Mouse (Mus musculus): ENCODE results near the gene Gm20671.
"Not testable (repeated sequence)": the region's sequence is repeated elsewhere in the genome, so short reads cannot be mapped to it uniquely, and the experiment has no call there.

Gene Gm20671

DNA sequence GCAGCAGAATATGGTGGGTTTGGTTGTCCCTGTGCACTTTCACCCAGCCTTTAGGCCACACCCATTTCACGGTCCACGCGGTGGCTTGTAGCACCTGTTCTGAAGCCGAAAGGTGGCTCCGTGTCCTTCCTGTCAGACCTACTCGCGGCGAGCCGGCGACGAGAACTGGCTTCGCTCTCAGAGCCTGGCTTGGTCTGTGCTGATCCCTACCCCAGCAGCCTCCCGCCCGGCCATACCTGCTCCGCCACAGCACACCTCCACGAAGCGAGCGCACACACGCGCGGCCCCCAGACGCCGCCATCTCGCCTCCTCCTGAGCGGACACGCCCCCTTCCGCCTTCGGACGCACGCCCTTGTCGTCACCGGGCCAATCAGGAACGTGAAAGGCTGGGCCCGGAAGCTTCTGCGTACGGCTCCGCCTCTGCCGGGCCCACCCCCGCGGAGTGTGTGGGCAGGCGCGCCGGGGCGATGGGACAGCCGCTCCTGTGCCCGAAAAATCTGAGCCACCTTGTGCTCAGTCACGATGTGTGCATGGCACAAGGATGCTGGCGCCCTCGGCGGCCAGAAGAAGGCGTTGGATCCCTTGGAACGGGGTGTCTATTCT lies 41.5 kb downstream of the Gm20671 start, which contains the start of gene Pisd:
Gene Pisd (minus strand): TSS at position 334 of the 603 bp plus-strand sequence.
- peak; percentile 91 for DNase-seq (ENCODE audit: low spot score)

DNA sequence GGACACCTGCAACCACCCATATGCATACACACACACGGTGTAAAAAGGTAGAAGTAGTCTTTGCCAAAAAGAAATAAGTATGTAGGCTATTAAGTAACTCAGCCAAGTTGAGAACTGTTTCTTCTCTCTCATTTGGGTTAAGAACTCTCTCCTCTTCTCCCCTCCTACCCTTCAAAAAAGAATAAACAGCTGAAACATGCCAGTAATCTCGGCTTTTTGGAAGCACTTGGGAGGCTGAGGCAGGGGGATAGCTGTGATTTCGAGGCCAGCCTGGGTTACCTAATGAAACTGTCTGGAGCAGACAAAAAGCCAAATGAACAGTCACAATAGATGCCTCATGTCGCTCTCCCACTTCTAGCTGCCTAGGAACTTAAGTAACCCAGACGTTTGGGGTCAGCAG lies 42.2 kb downstream of the Gm20671 start:
- no peak for DNase-seq (ENCODE audit: low spot score)

DNA sequence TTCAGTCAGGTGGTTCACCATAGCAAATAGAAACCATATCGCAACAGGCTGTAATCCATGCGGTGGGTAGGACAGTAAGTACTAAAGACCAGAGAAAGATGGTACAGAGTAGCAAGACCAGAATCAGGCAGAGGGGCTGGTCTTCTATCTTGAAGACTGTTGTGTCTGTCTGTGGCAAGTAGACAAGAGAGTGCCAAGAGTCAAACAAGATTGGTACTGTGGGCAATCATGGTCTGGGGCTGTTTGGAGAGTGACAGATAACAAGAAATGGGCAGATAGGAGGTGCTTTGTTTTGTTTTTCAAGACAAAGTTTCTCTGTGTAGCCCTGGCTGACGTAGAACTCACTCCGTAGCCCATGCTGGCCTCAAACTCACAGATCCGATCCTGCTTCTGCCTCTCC lies 45.3 kb downstream of the Gm20671 start:
- DNase-seq (ENCODE audit: low spot score), result no peak

- DNase-seq (ENCODE audit: low spot score), result no peak
Observed at GRCm38 (mm10) chr5:32778168-32778567, 48.7 kb downstream of the Gm20671 start.

- no peak for DNase-seq (ENCODE audit: low spot score)
Observed at GRCm38 (mm10) chr5:32772361-32772760, 54.5 kb downstream of the Gm20671 start.

DNA sequence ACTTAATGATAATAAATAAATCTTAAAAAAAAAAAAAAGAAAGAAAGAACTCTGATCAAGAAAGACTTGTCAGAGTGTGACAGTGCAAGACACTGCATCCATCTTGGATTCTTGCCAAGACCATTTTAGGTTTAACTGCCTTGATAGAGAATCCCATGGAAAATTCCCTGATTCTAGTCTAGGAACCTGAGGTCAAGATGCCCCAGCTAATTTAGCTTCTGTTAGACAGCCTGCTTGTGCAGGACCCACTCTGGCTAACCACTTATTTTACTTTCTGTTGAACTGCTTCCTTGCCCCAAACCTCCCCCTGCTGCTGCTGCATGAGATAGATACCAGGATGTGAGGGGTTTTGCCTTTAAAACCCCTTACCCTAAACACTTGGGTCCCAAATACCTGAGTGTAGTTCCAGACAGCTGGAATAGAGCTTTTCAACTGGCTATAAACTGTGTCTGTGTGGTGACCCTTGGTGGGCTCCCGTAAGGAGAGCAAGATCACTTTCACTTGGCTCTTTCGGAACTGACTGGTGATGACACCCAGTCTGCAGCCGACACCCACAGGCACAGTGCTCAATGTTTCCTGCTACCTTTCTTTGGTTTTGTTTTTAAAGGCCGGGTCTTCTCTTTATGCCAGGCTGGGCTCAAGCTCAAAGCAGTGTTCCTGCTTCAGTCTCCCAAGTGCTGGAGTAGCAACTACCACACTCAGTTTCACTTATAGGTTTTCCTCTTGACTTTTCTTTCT lies 59.1 kb downstream of the Gm20671 start:
- no peak for DNase-seq (ENCODE audit: low spot score)

DNA sequence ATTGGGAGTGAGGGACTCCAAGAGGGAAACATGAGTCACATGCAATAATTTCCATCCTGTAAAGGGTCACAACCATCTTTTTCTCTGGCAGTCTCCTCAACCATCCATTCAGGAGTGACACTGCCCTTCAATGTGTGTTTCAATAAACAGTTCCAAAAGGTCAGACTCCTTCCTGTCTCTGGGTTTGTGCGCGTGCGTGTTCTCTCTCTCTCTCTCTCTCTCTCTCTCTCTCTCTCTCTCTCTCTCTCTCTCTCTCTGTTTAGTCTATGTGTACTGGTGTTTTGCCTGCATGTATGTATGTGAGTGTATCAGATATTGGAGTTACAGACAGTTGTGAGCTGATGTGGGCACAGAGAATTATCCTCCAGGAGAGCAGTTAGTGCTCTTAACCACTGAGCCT lies 59.9 kb downstream of the Gm20671 start:
- no peak for DNase-seq (ENCODE audit: low spot score)

DNA sequence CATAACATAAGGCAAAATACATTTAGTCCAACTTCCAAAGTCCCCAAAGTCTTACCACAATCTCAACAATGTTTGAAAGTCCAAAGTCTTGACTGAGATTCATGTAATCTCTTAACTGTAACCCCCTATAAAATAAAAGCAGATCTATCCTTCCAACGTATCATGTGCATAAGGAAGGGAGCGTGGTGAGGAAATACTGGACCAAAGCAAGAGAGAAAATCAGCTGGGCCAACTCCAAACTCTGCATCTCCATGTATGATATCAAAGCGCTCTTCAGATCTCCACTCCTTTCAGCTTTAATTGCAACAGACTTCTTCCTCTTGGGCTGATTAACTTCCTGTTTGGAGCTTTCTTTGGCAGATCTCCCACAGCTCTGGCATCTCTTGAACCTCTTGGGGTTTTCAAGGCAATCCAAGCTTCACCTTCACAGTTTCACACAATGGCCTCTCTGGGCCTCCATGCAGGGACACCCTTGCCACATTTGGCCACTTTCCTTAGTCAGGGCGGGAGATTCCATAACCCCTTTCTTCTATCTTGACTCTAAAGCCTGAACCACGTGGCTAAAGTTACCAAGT lies 65.3 kb downstream of the Gm20671 start:
- no peak for DNase-seq (ENCODE audit: low spot score)

- DNase-seq (ENCODE audit: low spot score), result no peak
Observed at GRCm38 (mm10) chr5:32760787-32761186, 66.1 kb downstream of the Gm20671 start.

DNA sequence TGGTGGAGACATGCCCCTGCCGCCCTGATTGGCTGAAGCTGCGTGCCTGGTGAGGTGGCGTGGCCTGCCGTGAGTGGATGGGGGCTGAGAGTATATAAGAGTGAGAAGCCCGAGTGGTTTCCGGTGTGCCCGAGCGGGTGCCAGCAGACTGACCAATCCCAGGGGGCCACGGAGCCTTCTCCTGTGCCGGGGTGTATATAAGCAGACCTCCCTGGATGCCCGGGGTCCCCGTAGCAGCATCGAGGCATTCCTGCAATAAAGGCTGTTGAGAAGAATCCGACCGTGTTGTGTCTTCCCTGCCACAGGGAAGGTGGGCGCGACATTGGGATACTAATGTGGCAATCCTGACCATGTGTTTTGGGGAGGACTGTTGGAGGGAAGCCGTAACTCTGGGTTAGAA lies 66.6 kb downstream of the Gm20671 start:
- not testable (repeated sequence) for DNase-seq (ENCODE audit: low spot score)

DNA sequence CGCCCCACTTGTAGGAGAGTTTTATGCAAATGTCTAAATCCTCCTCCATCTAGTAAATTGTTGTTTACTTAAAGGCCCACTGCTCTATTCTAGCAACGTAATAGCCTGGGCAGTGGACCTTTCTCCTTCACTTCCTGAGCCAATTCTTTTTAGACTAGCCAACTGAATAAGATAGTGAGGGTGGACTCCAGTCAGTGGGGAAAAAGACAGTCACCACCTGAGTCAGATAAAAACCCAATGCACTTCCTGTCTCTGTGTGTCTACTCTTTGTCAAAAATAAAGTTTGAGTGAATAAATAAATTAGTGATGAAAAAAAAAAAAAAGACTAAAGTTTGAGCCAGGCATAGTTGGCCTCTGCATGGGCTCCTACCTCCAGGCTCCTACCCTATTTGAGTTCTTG lies 67.2 kb downstream of the Gm20671 start:
- no peak for DNase-seq (ENCODE audit: low spot score)

DNA sequence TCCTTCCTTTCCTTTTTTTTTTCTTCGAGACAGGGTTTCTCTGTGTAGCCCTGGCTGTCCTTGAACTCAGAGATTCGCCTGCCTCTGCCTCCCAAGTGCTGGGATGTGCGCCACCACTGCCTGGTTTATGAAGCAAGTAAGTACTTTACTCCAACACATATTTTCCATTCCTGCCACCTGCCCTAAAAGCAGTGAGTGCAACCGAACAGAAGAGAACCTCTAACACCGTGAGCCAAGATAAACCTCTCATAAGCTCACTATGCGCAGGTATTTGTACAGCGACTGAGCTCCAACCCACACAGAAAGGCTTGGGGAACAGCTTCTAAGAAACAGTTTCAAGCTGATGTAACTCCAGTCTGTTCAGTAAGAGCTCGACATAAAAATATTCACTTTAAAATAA lies 70.8 kb downstream of the Gm20671 start:
- DNase-seq (ENCODE audit: low spot score), result no peak

- no peak for DNase-seq (ENCODE audit: low spot score)
Observed at GRCm38 (mm10) chr5:32751736-32752135, 75.2 kb downstream of the Gm20671 start.

GRCm38 (mm10) chr5:32748936-32749335 lies 78.0 kb downstream of the Gm20671 start:
- no peak for DNase-seq (ENCODE audit: low spot score)

GRCm38 (mm10) chr5:32747650-32748375 lies 79.1 kb downstream of the Gm20671 start:
- peak; percentile 19 for DNase-seq (ENCODE audit: low spot score)

DNA sequence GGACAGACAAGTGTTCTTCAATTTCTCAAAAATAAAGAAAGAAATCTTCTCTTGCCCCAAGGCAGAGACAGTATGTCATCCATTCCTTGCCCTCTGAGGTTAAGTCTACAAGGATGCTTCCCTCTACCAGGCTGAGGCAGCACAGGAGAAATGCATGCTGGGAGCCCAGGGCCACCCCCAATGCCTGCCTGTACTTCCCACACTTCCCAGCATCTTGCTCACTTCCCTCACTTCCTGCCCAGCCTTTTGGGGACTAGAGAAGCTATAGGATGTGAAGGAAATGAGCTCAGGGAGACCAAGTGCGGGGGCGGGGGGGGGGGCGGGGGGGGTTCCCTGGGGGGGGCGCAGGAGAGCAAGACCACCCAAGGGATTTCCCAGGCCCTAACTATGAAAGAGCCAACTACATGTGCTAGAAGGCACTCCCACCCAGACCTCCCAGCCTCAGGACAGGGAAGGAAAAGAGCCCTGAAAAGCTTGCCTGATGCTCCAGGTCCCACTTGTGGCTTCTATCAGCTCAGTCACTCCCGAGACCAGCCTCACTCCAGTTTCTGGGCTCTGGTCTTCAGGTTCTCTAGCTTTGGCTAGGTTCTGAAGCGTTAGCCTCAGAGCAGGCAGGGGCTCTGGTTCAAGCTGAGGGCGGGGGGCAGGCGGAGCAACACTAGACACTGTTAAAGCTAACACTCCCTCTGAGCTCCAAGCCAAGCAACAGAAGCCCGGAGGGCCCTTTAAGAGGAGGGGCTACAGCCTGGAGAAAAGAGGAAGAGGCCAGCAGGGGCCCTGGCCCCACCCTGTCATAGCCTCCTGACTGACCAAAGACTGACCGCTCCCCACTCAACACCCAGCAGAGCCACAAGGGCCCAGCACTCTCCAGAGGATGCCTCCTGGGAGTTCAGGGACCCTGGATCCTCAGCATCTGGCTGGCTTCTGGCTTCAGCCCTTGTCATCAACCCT lies 80.9 kb downstream of the Gm20671 start:
- peak; percentile 58 for DNase-seq (ENCODE audit: low spot score)

- no peak for DNase-seq (ENCODE audit: low spot score)
Observed at GRCm38 (mm10) chr5:32742149-32742548, 84.8 kb downstream of the Gm20671 start.

DNA sequence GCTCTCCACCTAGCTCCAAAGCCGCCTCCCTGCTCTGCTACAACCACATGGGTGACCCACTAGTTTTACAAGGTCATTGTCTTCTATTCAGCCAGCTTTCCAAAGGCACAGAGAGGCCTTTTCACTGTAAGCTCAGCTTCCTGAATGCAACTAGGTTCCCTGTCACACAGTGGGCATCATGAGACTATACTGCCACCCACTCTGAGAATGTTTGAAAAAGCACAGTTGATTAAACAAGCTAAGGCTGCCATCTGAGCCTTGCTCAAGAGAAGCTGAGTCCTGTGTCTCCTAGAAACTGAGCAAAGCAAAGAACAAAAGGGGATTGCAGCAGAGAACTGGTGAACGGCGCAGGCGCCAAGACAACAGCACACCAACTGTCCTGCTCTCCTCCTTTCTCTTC lies 85.5 kb downstream of the Gm20671 start:
- DNase-seq (ENCODE audit: low spot score), result not testable (repeated sequence)

GRCm38 (mm10) chr5:32740850-32741249 lies 86.1 kb downstream of the Gm20671 start:
- not testable (repeated sequence) for DNase-seq (ENCODE audit: low spot score)

GRCm38 (mm10) chr5:32740138-32740537 lies 86.8 kb downstream of the Gm20671 start:
- no peak for DNase-seq (ENCODE audit: low spot score)

DNA sequence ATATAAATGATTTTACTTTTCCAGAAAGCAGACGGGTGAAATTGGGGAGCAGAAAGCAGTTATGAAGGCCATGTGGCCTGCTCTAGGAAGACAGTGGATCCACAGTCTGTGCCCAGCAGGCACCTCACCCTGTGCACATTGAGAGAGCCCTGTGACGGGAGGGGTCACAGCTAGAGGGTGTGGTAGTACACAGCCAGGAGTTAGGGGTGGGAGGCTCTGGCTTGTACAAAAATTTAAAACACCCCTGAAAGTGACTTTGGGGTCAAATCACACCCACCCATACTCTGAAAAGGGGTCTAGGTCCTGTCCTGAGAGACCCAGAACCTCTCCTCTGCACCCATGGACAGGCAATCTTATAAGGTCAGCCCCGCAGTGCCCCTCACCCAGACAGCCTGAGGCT lies 90.1 kb downstream of the Gm20671 start:
- not testable (repeated sequence) for DNase-seq (ENCODE audit: low spot score)

- DNase-seq (ENCODE audit: low spot score), result no peak
Observed at GRCm38 (mm10) chr5:32735779-32736178, 91.1 kb downstream of the Gm20671 start.
